Mouse (Mus musculus) testis, adult 2 months (tissue): Measurements from ENCODE around the gene Stat2.

Experiments
- CTCF ChIP-seq: fragments of 200-500 bp; IDR thresholded peaks from 2 replicates; pipeline ENCODE4 v1.5.1; 2012; ENCODE audit warnings: low read depth, mild to moderate bottlenecking, inconsistent platforms, low read length, moderate library complexity; ENCODE audit not compliant: control insufficient read depth, insufficient read depth, insufficient replicate concordance
- POLR2A ChIP-seq: fragments of 200-500 bp; IDR thresholded peaks from 2 replicates; pipeline ENCODE4 v1.6.1; 2012; ENCODE audit warnings: low read depth, mild to moderate bottlenecking, inconsistent platforms, low read length, moderate library complexity; ENCODE audit not compliant: control insufficient read depth

- no peak for TF ChIP-seq CTCF
- no peak for TF ChIP-seq POLR2A
Observed at GRCm38 (mm10) chr10:128225538-128225937, 44.8 kb upstream of the Stat2 start, which contains the start of gene Mip.
